Mouse (Mus musculus) liver, adult 2 months (tissue): ENCODE measurements around the gene Tubd1. TPM values are rescaled to one million over a fixed set of nuclear protein-coding genes. Genes with fewer than 3 reads are reported as not detected.
A peak's percentile ranks its signal among the peaks of the same experiment; 100 is the strongest.

ENCODE experiments used
- DNase-seq: peaks from one replicate; pipeline ENCODE4 v3.0.0-alpha.2; 2011; ENCODE audit warnings: low read depth, low spot score; ENCODE audit errors: extremely low read depth
- H3K27ac ChIP-seq: fragments of 200-500 bp; replicated peaks from 2 replicates; pipeline ENCODE4 v1.5.1; 2012; ENCODE audit warnings: low read depth, mild to moderate bottlenecking, control low read depth, inconsistent platforms, low read length; ENCODE audit not compliant: insufficient read depth
- H3K27me3 ChIP-seq: fragments of 200-500 bp; 2 replicates; pipeline ENCODE4 v1.6.1; 2012; ENCODE audit warnings: mild to moderate bottlenecking, moderate library complexity, low read length, inconsistent platforms; ENCODE audit not compliant: control insufficient read depth, insufficient read depth
- H3K36me3 ChIP-seq: fragments of 200-500 bp; 2 replicates; pipeline ENCODE4 v1.6.1; 2012; ENCODE audit warnings: low read length, inconsistent platforms; ENCODE audit not compliant: control insufficient read depth, insufficient read depth
- H3K4me1 ChIP-seq: fragments of 200-500 bp; 2 replicates; pipeline ENCODE4 v1.6.1; 2011; ENCODE audit warnings: low read length; ENCODE audit not compliant: control insufficient read depth, insufficient read depth
- H3K4me3 ChIP-seq: fragments of 200-500 bp; 2 replicates; pipeline ENCODE4 v1.5.1; 2011; ENCODE audit warnings: low read depth, mild to moderate bottlenecking, control low read depth, low read length, moderate library complexity; ENCODE audit not compliant: insufficient read depth
- H3K79me2 ChIP-seq: fragments of 200-500 bp; 2 replicates; pipeline ENCODE4 v1.6.1; 2012; ENCODE audit warnings: inconsistent platforms, mild to moderate bottlenecking, low read length, moderate library complexity; ENCODE audit not compliant: control insufficient read depth, insufficient read depth
- H3K9ac ChIP-seq: fragments of 200-500 bp; 2 replicates; pipeline ENCODE4 v1.6.1; 2012; ENCODE audit warnings: low read depth, mild to moderate bottlenecking, control low read depth, inconsistent platforms, low read length
- CTCF ChIP-seq: fragments of 200-500 bp; IDR thresholded peaks from 2 replicates; pipeline ENCODE4 v1.5.1; 2011; ENCODE audit warnings: low read depth, low read length, control low read depth
- POLR2A ChIP-seq: fragments of 200-500 bp; IDR thresholded peaks from 2 replicates; pipeline ENCODE4 v1.6.1; 2011; ENCODE audit warnings: low read length, control low read depth; ENCODE audit not compliant: insufficient read depth; ENCODE audit errors: extremely low read depth
- WGBS: fragments of 180-500 bp; shearing (Covaris S2); methylation state at CpG from one replicate; pipeline ENCODE4 v1.1.7; 2018; 5-methylcytosine and 5-hydroxymethylcytosine counted together
- polyA plus RNA-seq: library from polyadenylated mRNA; depleted of rRNA; stranded (reverse); fragments of >200 nt; gene quantifications from 2 replicates; pipeline ENCODE4 v1.2.3, GENCODE M21; 2012
- total RNA-seq: library from RNA; depleted of rRNA; stranded (reverse); fragments of >200 nt; gene quantifications from 2 replicates; pipeline ENCODE4 v1.2.3, GENCODE M21; 2014

Tubd1 gene
- total and polyA plus RNA-seq, 2 experiments: 1.7 to 4.3 TPM

DNA sequence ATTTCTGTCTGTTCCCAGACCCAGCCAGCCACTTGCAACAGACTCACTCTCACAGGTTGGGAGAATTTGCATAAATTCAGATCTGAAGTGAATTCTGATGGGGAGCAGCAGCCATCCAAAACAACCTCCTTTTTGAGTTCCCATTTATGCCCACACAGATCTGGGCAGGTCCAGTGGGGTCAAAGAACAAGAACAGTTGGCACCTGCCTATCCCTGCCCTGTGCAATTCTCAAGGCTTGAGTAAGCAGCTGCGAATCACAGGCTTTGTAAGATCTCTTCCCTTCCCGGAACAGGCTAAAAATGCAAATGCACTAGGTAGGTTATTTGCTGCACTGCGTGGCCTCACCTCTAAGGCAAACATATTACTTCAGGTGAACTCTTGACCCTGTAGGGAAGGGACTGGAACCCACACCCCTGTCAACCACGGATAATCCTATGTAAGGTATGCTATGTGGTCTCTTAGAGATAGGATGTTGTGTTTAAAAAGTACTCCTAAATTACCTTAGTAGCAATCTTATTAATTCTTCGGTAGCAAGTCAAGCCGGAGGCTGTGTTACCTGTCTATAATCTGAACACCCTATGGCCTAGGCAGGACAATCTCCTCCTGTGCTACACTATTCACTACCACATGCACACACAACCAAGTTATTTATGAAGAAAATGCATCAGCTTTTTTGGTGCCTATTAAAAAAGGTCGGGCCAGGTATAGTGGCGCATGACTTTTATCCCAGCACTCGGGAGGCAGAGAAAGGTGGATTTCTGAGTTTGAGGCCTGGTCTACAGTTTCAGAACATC lies 35.7 kb downstream of the Tubd1 start:
- DNase-seq: peak; percentile 98
- WGBS: 22% methylated on average over 9 of the region's 9 CpGs
- H3K4me3 ChIP-seq: peak overlapping the region; percentile 4; the same call in 1 of the 2 replicates
- H3K27ac ChIP-seq: peak overlapping the region; percentile 98
- TF ChIP-seq CTCF: no peak
- no peak; the same call in 1 of the 2 replicates for TF ChIP-seq POLR2A
- H3K27me3 ChIP-seq: no peaks in the 10 kb centered on the region
- H3K9ac ChIP-seq: peak overlapping the region; percentile 64
- no peaks in the 10 kb centered on the region; the same call in 1 of the 2 replicates for H3K79me2 ChIP-seq
- peaks cover 27% of the 10 kb centered on the region for H3K4me1 ChIP-seq
- peaks cover 12% of the 10 kb centered on the region for H3K36me3 ChIP-seq

DNA sequence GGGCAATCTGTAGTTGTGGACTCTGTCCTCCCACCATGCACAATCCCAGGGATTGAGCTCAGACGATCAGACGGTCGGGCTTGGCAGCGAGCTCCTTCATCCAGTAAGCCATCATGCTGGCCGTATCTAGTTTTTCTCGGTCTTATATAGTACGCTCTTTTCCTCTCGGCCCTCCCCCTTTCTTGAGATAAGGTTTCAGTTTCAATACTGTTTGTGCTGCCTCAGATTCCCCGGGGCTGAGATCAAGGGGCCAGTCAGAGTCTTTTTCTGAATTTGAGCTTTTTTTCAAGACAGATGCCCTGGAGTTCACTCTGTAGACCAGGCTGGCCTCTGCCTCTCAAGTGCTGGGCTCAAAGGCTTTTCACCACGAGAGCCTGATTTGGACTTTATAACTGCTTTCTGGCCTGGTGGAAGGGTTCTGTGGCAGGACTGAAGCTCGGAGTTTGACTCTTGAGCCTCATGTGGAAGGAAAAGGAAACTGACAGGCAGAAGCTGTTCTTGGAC lies 36.5 kb downstream of the Tubd1 start:
- peaks cover 12% of the 10 kb centered on the region for H3K36me3 ChIP-seq
- H3K4me3 ChIP-seq: peak overlapping the region; percentile 3; the same call in 1 of the 2 replicates
- WGBS: 2% methylated on average over 11 of the region's 11 CpGs
- peak overlapping the region; percentile 98 for H3K27ac ChIP-seq
- no peak for TF ChIP-seq CTCF
- peak; percentile 75 for TF ChIP-seq POLR2A
- no peaks in the 10 kb centered on the region for H3K27me3 ChIP-seq
- H3K9ac ChIP-seq: peak overlapping the region; percentile 50
- H3K79me2 ChIP-seq: no peaks in the 10 kb centered on the region; the same call in 1 of the 2 replicates
- peaks cover 26% of the 10 kb centered on the region for H3K4me1 ChIP-seq
- DNase-seq: peak; percentile 87

DNA sequence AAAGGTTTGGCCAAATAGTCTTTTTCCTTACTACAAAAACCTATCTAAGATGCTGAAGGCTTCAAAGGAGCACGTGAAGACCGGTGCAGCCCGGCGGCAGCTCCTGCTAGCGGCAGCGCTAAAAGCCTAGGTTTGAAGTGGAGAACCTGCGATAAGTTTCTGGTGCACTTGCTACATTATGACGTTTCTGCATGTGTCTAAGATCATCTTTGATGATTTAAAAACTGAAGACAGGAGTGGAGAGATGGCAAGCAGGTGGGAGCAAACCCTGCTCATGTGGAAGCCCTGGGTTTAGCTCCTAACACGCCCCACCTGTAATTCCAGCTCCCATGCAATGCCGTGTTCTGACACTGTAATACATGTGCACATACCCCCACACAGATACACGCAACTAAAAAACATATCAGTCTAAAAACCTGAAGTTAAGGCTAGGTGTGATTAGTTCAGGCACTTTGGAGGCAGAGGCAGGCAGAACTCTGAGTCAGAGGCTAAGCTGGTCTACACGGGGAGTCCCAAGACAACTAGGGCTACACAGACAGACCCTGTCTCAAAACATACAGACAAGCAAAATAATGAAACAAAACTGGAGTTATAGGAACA lies 37.3 kb downstream of the Tubd1 start:
- peak; percentile 65 for DNase-seq
- H3K27me3 ChIP-seq: no peaks in the 10 kb centered on the region
- TF ChIP-seq CTCF: no peak
- TF ChIP-seq POLR2A: 0 out of 2 replicates have a peak, but pooled peaks have one; percentile 15
- H3K4me3 ChIP-seq: no peak overlapping the region; the same call in 1 of the 2 replicates
- H3K79me2 ChIP-seq: no peaks in the 10 kb centered on the region; the same call in 1 of the 2 replicates
- H3K27ac ChIP-seq: peak overlapping the region; percentile 98
- WGBS: 34% methylated on average over 12 of the region's 12 CpGs
- peaks cover 26% of the 10 kb centered on the region for H3K4me1 ChIP-seq
- H3K36me3 ChIP-seq: peaks cover 12% of the 10 kb centered on the region
- H3K9ac ChIP-seq: peak overlapping the region; percentile 61

DNA sequence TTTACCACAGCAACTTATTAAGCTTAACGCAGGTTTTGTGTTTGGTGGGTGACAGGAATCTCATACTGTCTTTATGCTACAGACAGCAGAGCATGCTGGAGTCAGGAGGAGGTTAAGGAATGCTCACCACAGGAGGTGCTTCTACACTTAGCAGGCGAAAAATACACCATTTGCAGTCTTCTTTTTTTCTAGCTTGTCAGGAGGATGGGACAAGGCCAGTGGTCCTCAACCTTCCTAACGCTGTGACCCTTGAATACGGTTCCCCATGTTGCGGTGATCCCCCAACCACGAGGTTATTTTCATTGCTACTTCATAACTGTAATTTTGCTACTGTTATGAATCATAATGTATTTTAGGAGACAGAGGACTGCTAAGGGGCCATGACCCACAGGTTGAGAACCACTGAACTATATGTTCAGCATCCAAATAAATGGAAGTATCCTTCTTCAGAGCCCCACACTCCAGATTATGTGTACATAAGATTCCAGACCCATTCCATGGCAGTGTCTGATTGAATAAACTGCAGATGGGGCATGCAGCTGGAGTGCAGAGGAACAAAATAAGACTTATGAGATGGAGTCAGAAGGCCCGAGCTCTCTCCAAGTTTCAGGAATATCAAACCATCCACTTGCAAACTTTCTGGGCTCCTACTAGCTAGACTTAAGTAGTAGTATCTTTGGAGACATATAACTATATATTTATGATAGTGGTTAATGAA lies 37.9 kb downstream of the Tubd1 start:
- peak; percentile 56 for DNase-seq

DNA sequence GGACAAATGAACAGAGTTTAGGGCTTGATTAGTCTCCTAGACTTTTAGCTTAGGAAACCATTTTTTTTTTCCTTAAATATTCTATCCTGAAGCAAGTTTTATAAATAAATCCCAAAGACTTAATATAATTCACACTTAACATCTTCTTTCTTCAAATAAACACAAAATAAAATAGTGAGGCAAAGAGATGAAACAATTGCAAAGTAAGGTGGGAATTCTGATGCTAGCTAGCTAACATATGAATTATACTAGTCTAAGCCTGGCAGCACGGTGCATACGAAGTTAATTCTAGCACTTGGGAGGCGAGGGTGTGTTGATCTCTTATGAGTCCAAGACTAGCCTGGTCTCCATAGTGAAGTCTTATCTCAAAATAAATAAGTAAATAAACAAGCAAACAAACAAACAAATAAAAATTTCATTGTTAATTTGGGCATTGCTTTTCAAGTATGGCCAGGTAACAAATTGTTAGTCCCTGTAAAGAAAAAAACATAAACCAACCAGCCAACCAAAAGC lies 38.6 kb downstream of the Tubd1 start:
- peak overlapping the region; percentile 62 for H3K9ac ChIP-seq
- H3K4me3 ChIP-seq: peak overlapping the region; percentile 21
- peak overlapping the region; percentile 98 for H3K27ac ChIP-seq
- H3K4me1 ChIP-seq: peaks cover 30% of the 10 kb centered on the region
- WGBS: 50% methylated on average over 3 of the region's 3 CpGs
- no peaks in the 10 kb centered on the region for H3K27me3 ChIP-seq
- no peaks in the 10 kb centered on the region; the same call in 1 of the 2 replicates for H3K79me2 ChIP-seq
- DNase-seq: no peak
- H3K36me3 ChIP-seq: peaks cover 12% of the 10 kb centered on the region
- TF ChIP-seq CTCF (no peak), POLR2A (no peak)

More for the DNA sequence above, 37.9 kb downstream of the Tubd1 start:
- peak overlapping the region; percentile 61 for H3K9ac ChIP-seq
- TF ChIP-seq CTCF (no peak), POLR2A (0 out of 2 replicates have a peak, but pooled peaks have one; percentile 5)
- H3K79me2 ChIP-seq: no peaks in the 10 kb centered on the region; the same call in 1 of the 2 replicates
- 76% methylated on average over 7 of the region's 7 CpGs for WGBS
- peak overlapping the region; percentile 98 for H3K27ac ChIP-seq
- H3K4me1 ChIP-seq: peaks cover 27% of the 10 kb centered on the region
- H3K36me3 ChIP-seq: peaks cover 12% of the 10 kb centered on the region
- H3K27me3 ChIP-seq: no peaks in the 10 kb centered on the region
- peak overlapping the region; percentile 2; the same call in 1 of the 2 replicates for H3K4me3 ChIP-seq
